Mouse (Mus musculus) ovary, postnatal 14 days (tissue): ENCODE measurements around the gene Camk2b.
A peak's percentile ranks its signal among the peaks of the same experiment; 100 is the strongest.

Experiments used
- DNase-seq: peaks from one replicate; pipeline ENCODE4 v3.0.0; 2022; ENCODE audit warnings: low spot score

The Camk2b gene

DNA sequence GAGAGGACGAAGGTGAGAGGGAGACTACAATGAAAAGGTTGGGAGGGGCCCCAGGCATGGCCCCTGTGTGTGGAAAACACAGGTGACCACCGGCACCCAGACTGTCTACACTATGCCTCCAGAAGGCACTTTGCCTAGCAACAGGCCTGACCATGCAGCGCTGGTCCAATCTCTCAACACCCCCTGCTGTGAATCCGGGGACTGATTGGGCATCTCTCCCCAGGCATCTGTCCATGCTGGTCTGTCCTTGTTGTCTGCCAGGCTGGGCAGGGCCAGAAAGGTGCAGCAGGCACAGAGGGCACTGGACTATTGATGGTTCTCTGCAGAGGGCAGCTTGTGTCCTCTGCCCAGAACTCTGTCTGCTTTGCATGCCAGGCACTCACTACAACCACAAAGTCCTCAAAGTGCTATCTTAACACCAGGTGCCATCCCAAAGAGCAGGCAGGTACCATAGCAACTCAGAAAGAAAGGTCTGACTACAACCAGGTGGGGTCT, 16.0 kb downstream of the Camk2b start:
- DNase-seq: no peak

DNA sequence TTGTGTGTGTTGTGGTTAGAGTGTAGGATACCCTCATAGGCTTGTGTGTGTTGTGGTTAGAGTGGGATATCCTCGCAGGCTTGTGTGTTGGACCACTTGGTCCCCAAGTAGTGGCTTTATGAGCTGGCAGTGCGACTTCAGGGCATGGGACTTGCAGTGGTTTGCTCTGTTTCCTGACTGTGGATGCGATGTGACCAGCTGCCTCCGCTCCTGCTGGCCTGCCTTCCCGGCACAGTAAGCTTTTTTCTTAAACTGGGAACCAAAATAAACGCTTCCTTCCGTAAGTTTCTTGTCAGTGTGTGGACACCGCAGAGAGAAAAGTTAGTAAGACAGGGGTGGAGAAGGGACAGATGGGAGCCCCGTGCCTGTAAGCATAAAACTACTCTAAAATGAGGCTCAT, 18.0 kb downstream of the Camk2b start:
- no peak for DNase-seq

DNA sequence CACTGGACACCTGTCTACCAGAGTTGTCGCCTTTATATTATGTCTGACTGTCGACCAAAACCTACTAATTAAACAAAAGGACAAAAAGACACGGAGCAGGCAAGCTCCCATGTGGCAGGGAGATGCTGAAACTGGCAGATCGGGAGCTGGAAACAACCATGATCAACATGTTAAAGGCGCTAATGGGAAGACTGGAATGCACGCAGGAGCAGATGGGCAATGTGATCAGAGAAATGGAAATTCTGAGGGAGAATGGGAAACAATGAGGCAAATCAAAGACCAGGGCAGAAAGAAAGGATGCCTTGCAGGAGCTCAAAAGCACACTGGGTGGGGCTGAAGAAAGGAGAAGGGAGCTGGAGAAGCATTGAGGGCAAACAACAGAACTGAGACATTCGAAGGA, 27.2 kb downstream of the Camk2b start:
- no peak for DNase-seq

DNA sequence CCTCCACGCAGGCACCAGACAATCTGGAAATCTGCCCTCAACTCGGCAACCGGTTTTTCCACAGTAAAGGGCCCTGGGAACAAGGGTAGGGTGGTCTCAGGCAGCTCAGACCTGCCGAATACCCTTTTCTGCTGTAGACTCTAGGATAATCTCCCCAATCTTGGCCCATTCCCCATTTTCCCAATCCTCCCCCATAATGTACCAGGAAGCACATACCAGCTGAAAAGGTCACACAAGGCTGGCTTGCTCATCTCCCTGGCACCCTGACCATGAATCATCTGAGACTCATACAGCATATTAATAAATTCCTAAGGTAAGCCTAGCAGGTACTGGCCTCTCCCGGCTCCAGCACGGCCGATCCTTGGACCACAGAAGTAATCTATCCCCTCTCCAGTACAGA, 28.5 kb downstream of the Camk2b start:
- no peak for DNase-seq

DNA sequence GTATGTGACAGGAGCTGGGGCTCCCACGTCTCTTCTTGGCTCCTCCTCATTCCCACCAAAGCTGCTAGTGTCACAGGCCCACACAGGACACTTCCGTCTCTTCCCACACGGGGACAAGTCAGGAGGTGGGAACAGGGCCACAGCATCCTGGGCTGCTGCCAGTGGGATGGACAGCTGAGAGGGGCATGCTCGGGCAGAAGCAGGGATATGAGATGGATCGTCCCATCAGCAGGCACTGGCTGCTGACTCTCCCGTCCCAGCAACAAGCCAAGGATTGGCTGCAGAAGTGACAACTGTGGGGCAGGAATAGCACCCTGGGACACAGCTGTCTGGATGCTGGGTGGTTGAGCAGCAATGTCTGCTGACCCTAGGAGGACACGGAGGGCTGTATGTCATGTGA, 29.0 kb downstream of the Camk2b start:
- DNase-seq: no peak

DNA sequence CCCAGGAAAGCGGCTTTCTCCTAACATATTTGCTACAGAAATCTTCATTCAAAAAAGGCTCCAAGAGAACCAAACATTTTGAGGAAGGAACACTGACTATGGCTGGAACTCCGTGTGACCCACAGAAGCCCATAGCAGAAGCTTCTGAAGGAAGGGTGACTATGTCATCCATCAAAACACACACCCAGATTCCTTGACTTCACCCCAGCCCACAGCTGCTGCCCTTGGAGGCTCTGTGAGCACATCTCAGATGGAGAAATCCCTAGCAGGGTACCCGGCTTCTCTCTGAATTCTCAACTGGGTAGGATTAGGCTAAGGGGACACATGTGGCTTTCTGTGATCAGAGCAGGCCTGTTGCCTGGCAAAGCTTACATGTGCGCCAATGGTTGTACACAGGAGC, 29.7 kb downstream of the Camk2b start:
- DNase-seq: no peak

DNA sequence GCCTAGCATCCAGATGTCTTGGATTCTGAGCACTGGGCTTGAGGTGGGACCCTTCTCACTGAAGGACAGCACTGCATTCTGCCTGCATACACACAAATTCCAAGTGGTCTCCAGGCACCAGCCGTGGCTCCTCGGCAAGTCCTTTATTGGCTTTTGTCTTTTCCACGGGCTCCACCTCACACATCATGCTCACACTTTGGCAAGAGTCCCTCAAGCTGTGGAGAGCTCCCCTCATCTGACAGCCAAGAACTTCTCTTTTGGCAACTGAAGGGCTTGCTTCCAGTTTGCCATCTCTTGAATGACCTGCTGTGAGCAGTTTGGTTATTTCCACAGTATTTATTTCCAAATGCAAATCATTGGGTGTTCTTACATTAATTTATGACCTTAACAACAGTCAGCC, 30.6 kb downstream of the Camk2b start:
- DNase-seq: no peak

DNA sequence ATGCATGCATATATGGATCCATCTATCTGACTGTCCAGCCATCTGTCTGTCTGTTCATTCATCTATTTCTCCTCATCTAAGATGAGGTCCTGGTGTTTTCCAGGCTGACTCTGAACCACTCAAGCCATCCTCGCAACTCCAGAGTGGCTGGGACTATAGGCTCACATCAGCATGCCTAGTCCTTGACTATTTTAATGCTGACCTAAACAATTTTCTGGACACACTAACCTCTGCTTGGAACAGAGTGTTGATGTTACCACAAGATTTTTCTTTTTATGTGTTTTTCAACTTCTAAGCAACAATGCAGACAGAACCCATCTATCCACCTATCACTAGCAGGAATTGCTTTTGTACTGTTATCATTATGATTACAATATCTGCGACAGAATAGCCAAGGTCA, 31.4 kb downstream of the Camk2b start:
- DNase-seq: no peak

DNA sequence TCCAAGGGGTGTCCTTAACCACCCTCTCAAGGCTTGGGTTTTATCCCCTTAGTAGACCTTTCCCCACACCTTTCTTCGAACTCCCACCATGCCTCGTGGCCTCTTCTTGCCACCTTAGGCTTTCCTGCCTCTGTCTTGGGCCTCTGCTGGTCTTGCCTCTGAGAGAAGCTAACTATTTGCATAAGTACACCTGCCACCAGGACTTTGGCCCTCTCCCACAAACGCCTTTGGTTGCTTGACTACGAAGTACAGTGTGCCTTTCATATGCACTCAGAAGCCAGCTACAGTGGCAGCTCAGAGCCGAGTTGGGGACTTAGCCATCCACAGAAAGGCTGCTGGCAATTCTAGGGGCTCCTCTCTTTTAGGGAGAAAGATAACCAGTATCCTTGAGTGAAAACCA, 32.4 kb downstream of the Camk2b start:
- DNase-seq: no peak

DNA sequence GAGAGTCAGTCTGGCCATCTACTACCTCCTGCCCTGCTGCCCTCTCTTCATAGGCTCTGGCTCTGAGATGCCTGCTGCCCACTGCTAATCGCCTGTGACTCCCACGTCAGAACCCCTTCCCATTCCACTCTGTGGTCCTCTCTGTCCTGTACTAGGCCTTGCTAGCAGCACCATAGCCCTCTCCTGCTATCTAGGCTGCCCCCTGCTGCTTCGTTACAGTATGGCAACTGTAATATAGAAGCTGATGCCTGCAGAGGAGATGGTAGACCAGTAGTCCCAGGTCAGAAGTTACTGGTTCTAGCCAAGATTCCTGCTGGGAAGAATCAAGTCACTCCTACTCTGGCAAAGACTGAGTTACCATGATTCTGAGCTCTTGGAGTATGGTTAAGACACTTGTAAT, 33.0 kb downstream of the Camk2b start:
- DNase-seq: no peak

DNA sequence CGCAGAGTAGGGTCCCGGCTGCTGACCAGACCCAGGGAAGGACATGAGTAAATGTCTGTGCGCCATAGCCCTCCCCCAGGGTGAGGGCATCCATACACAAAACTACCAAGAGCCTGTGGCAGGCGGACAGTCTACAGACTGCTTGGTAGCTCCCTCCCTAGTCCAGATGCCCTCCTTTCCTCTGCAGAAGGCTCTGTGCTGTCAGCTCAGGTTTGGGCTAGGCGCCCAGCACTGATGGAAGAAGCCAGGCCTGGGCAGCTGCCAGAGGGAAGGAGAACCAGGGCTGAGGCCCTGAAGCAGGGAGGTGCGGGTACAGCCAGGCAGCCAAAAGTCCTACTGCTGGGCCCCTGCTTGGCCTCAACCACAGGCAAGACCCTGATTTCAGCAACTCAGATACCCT, 35.5 kb downstream of the Camk2b start:
- peak; percentile 58 for DNase-seq

DNA sequence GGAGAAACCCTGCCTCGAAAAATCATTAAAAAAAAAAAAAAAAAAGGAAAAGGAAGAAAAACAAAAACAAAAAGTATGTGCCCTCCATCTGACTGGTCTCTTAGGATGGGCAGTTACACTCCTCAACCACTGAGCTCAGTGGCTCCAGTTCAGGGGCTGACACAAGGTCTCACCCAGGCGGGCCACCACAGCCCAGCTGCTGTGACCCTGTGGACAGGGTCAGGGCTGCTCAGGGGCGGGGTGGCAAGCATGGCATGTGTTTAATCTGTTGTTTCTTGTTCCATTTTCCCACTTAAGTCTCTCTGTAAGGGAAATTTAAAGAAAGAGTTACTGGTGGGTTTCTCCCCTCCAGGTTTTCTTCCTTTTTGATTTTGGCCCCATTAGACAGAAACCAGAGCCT, 36.4 kb downstream of the Camk2b start:
- no peak for DNase-seq

DNA sequence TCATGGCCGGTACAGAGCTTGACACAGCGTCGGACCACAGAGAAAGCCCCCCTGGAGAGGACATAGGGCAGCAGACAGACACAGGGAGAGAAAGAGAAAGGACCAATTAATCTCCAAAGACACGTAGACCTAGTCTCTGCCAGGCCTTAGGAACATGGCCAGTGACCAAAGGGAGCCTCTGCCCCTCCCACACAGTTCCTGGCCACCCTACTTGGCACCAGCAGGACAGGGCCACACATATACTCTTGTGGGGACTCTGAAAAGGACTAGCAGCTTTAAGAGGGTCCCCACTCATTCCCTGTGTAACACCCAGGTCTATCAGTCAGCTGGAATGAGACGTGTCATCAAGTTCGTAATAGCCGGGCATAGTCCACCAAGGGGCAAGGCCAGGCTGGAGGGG, 37.3 kb downstream of the Camk2b start:
- no peak for DNase-seq

DNA sequence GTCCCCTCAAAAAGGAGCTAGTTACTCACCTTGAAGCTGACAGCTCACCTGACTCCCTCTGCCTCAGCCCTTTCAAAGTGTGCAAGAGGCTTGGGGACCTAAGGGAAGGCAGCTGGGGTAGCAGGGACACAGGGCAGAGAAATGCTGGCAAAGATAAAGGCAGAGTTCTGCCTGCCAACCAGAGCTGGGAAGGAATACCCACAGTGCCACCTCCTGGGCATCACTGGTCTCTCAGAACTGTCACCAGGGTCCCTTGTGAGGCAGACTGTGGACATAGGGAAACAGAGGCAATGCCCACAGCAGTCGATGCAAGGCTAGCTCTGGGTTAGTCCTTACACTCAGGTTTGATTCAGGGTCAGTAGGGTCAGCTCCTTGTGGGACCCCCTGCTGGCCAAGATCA, 39.8 kb downstream of the Camk2b start:
- no peak for DNase-seq

DNA sequence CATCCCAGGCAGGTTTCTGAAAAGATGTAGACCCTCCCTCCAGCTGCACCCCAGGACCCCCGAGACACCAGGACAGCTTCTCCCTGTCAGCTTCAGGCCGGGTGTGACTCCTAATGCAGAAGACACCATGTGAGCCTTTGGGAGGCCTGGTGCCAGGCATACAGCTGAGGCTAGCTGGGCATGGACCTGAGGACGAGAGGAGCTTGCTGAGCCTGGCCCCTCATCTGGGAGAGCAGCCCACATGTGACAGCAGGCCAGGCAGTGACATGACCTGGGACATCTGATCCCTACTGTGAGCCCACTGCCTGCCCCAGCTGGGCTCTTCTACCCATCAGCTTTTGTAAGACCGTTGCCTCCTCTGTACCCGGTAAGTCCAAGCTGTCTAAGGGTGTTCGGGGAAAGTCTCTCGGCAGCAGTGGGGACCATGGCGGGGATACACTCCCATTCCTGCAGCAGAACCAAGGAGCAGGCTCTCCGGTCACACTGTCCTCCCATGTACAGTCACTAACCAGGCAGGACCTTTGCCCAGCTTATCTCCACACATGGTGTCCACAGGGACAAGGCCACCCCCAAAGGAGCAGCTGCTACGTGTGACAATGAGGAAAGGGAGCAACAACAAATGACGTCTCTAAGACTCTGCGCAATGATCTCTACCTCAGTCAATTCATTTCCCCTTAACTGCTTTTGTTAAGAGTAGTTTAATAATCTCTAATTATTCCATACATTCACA, 41.1 kb downstream of the Camk2b start:
- DNase-seq: no peak

DNA sequence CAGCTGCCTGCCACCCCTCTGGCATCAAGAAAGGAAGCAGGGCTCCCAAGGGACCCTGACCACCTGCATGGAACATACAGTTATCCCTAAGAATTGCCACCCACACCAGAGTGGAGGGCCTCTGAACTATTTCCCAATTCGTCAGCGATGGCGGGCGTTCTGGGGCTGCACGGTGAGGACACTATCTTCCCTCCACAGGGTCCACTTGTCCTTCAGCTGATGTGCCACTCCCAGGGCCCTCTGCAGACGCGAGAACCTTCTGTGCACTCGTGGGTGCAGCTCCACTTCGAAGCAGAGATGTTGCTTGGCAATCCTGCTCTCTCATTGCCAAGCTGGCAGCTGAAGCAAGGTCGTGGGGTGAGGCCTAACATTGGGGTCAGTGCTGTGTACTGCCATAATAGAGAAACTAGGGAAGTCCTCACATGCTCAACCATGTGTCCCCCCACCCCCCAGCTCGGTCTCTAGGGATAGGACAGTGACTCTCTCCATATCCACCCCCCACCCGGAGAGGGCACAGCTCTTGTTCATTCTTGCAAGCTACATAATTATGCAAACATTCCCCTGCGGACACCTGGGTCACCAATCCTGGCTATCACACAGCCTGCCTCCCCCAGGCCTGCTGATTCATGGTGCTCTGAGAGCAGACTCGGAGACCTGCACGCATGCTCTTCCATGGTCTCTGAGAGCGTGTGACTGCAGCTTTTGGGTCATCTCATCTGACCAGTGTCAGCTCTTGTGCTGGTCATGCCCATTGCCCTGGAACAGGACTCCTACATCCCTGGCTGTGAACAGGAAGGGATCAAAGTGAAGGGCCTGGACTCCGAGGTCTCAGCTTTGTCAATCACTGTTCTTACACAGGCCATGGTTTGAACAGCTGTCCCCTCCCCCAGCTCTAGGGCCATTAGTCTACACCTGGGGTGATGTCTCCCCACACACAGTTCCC, 45.0 kb downstream of the Camk2b start:
- DNase-seq: no peak

DNA sequence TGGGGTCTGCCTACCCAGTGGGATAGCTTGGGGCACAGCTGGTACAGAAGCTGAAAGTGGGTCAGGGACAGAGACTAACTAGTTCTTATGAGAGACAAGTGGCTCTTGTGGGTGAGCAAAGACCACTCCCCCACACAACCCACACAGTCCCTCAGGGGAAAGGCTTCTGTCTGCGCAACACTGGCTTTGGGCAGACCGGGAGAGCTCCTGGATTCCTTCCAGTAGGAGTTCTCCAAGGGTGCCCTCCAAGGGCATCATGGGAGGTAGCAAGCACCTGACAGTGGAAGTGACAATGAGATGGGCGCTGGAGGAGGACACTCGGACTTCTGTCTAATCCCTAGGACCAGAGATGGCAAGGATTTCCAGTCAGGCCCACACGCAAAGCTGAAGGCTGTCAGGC, 45.8 kb downstream of the Camk2b start:
- DNase-seq: no peak

DNA sequence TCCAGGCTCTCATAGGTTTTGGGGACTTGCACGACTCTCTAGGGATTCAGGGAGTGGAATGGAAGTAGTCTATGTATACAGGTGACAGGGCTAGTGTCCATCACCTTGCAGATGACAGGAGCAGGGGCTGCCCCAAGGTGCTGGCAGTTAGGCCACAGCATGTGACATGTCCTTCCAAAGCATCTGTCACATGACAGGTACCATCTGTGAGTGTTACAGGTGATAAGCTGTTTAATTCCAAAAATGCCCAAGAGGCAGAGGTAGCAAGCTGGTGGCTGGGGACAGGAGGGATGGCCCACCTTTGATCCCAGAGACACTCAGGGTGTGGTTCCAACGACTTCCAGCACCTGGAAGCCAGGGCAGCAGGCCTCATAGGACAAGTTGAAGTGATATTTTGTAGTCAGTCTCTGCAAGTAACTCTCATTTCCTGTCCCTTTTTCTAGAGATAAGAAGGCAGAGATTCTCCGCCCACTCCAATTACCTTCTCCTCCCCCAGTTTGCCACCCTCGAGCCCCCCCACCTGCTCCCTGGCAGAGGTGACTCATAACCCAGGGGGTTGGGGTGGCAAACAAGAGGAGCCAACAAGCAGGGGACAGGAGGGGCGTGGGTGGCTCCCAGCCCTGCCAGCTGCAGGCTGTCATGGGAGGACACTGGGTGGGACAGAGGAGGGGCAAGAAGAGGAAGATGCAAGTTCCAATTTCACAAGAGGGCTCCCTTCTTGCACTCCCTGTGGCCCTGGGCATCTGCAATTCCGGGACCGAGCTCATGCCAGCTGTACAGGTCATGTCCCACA, 47.7 kb downstream of the Camk2b start:
- no peak for DNase-seq

DNA sequence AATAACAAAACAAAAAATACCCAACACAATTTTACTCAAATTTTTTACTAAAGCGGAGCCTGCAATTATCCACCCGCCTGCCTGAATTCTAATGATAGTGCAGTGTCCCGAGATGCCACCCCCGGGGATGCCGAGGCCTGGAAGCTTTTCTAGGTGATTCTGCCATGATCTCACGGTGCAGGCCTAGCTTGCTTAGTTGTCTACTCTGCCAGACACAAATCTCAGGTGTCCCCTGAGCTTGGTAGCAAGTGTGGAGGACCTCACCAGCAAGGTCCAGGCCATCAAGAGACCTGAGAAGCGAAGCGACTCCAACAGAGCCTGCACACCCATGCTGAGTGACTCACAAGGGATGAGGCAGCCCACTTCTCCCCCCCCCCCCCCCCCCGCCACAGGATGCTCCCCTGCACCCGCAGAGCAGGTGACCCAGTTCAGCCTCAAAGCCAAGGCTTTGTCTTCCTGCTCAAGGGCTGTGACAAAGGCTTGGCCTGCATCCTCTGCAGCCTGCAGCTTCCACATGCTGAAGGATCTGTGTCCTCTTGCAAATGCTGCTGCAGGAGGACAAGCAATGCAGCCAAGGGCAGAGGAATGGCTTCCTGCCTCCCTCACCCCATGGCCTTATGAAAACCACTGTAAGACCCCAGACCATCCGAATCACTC, 48.5 kb downstream of the Camk2b start:
- DNase-seq: no peak

DNA sequence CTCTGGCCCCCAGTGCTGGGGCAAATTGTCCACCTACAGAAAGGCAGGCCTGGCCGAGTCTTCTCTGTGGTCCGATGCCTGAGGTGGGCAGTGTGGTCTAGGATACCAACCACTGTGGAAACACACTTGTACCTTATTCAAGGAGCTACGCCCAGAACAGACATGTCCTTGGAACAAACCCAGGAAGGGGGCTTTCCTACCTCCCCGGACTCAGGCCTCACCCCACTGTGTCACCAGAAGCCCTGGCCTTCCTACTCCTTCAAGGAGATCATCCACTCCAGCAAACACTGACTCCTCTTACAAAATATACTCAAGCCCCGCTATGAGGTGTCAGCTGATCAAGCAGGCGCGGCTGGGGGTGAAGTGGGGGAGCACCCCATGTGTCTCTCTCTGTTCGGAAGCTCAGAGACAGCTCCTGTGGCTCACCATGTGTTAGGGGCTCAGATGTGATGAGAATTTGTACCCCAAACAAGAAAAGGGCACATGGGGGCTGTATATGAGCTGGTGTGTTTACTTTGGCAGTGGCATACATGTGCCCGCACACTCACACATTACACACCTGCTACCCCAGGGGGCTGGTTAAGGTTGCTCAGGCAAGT, 49.3 kb downstream of the Camk2b start:
- no peak for DNase-seq

DNA sequence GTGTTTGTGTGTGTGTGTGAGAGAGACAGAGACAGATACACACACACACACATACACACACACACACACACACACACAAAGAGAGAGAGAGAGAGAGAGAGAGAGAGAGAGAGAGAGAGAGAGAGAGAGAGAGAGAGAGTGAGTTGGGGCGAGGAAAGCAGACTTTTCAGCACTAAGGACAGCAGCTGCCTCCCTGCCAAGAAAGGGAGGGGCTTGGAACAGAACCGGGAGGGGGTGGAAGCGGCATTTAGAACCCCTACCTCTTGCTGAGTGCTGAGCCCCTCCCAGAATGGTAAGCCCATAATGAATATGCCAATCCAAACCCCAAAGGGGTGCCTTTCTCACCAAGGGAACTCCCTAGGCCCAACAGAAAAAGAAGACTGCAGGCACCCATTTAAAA, 49.8 kb downstream of the Camk2b start:
- no peak for DNase-seq

DNA sequence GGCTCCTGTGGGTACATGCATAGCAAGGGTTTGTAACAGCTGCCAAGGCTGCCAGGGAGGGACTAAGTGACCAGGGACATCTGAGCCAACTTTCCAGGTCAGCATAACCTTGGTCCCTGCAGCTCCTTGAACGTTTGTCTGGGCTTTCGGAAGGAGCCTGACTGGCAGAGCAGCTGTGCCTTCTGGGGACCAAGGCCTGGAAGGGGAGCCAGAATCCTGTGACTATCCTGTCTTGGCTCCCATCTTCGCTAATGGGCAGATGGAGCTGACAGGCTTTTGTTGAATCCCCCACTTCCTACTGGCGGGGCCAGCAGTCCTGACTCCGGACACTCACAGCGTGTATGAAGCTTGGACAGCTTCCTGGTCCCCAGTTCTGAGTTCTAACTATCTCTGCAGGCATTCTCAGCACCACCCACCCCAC, 51.1 kb downstream of the Camk2b start:
- DNase-seq: no peak
